Mouse (Mus musculus) cortical plate, adult 2 months (tissue): Measurements from ENCODE around the gene Adora3.

Source experiments
- CTCF ChIP-seq: fragments of 200-500 bp; IDR thresholded peaks from 2 replicates; pipeline ENCODE4 v1.5.1; 2011; ENCODE audit warnings: mild to moderate bottlenecking, control low read depth, low read length; ENCODE audit not compliant: insufficient read depth; ENCODE audit errors: extremely low read depth
- POLR2A ChIP-seq: fragments of 200-500 bp; IDR thresholded peaks from 2 replicates; pipeline ENCODE4 v1.6.1; 2011; ENCODE audit warnings: mild to moderate bottlenecking, low read length, control low read depth; ENCODE audit not compliant: insufficient read depth; ENCODE audit errors: extremely low read depth

- no peak for TF ChIP-seq CTCF
- no peak for TF ChIP-seq POLR2A
Measured at GRCm38 (mm10) chr3:105900266-105900665, 29.6 kb downstream of the Adora3 start.
